9 mouse cellular contexts compared by ENCODE assay signal in the genomic region with DNA sequence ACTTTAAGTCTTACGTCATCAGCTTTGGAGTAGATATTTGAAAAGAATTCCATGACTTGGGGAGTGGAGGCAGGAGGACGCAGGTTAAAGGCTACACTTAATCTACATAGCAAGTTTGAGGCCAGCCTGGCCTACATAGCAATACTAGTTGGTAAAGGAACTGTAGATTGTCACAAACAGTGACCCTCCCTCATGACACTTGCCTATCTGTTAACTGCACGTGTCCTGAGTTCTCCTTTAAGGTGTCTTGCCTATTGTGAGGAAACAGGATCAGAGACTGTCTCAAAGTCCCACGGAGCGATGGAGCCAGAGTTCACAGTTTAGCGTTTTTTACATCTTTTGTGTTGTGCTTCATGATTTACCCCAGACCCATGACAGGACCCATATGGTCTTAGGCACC. TPM values are rescaled to one million over a fixed set of nuclear protein-coding genes. Genes with fewer than 3 reads are reported as not detected.
DNase-seq lines count a peak whose midpoint lies in the region; ATAC-seq lines count a peak whose summit lies in the region.
"Had no signal": no experiment of that assay in that cellular context is flagged by ENCODE, and none has a peak within 500 bp of the region (broad histone marks: within the 10 kb centered on the region; RNA-seq: fewer than 3 reads in every experiment).

No protein-coding gene starts in this region.

- no peak overlapping the region for H3K9ac ChIP-seq in kidney, embryonic 14.5 days (ENCODE audit: low read depth, low read length)
- H3K9ac ChIP-seq in intestine, embryonic 14.5 days (ENCODE audit: low read length): no peak overlapping the region; the same call in 1 of the 2 replicates
- no peak overlapping the region for H3K9ac ChIP-seq in midbrain, embryonic 14.5 days (replicated peaks; ENCODE audit: low read length)

- no peaks in the 10 kb centered on the region for H3K27me3 ChIP-seq in kidney, embryonic 14.5 days (ENCODE audit: control insufficient read depth, insufficient read depth, low read length)
- no peaks in the 10 kb centered on the region for H3K27me3 ChIP-seq in intestine, embryonic 14.5 days (replicated peaks; ENCODE audit: control insufficient read depth, insufficient read depth, low read length)
- H3K27me3 ChIP-seq in midbrain, embryonic 14.5 days (ENCODE audit: control insufficient read depth, insufficient read depth, low read length): no peaks in the 10 kb centered on the region
- H3K27me3 ChIP-seq: Patski had no signal

- no peaks in the 10 kb centered on the region for H3K36me3 ChIP-seq in kidney, embryonic 14.5 days (ENCODE audit: control insufficient read depth, insufficient read depth, low read length)
- H3K36me3 ChIP-seq in intestine, embryonic 14.5 days (ENCODE audit: control insufficient read depth, insufficient read depth, low read length): no peaks in the 10 kb centered on the region
- H3K36me3 ChIP-seq in midbrain, embryonic 14.5 days (ENCODE audit: control insufficient read depth, insufficient read depth, low read length): no peaks in the 10 kb centered on the region

- H3K4me2 ChIP-seq in kidney, embryonic 14.5 days (replicated peaks; ENCODE audit: low read depth, low read length): peak overlapping the region; percentile 70; the same call in 1 of the 2 replicates
- H3K4me2 ChIP-seq in intestine, embryonic 14.5 days (ENCODE audit: low read length): peak overlapping the region; percentile 58
- peak overlapping the region; percentile 69 for H3K4me2 ChIP-seq in midbrain, embryonic 14.5 days (ENCODE audit: low read length)

- H3K27ac ChIP-seq in kidney, embryonic 14.5 days (ENCODE audit: low read depth, low read length): no peak overlapping the region
- no peak overlapping the region for H3K27ac ChIP-seq in intestine, embryonic 14.5 days (ENCODE audit: low read depth)
- no peak overlapping the region for H3K27ac ChIP-seq in midbrain, embryonic 14.5 days (replicated peaks; ENCODE audit: low read depth, low read length)

- H3K4me3 ChIP-seq in kidney, embryonic 14.5 days (ENCODE audit: low read length): peak overlapping the region; percentile 74; the same call in 1 of the 2 replicates
- H3K4me3 ChIP-seq in intestine, embryonic 14.5 days (ENCODE audit: low read depth, low read length): peak overlapping the region; percentile 72
- H3K4me3 ChIP-seq in midbrain, embryonic 14.5 days (replicated peaks; ENCODE audit: low read depth, low read length): peak overlapping the region; percentile 51

- DNase-seq in kidney, postnatal 14 days: no peak
- DNase-seq in c-Kit-positive CD71-positive TER-119-negative erythroid progenitor cells, embryonic 14.5 days (ENCODE audit: low read depth): peak; percentile 27
- no peak for DNase-seq in intestine, embryonic 14.5 days (ENCODE audit: low spot score)
- no peak for DNase-seq in midbrain, embryonic 14.5 days
- DNase-seq in spleen, adult 18-20 months: no peak
- no peak for DNase-seq in layer of hippocampus, adult 18-20 months (ENCODE audit: low spot score in 2 of 2)

- H3K9me3 ChIP-seq in kidney, embryonic 14.5 days (ENCODE audit: control insufficient read depth, low read length): no peaks in the 10 kb centered on the region
- H3K9me3 ChIP-seq in intestine, embryonic 14.5 days (ENCODE audit: control insufficient read depth, low read length): no peaks in the 10 kb centered on the region
- no peaks in the 10 kb centered on the region for H3K9me3 ChIP-seq in midbrain, embryonic 14.5 days (ENCODE audit: control insufficient read depth, low read length)

- no peak for ATAC-seq in kidney, embryonic 14.5 days (ENCODE audit: low FRiP score, low TSS enrichment)
- no peak for ATAC-seq in intestine, embryonic 14.5 days (replicated peaks; ENCODE audit: low FRiP score, low TSS enrichment, low read depth)
- ATAC-seq in midbrain, embryonic 14.5 days (ENCODE audit: low FRiP score, low TSS enrichment): no peak
- ATAC-seq in erythroid progenitor cell, adult 5-6 weeks (replicated peaks; ENCODE audit: low FRiP score, poor library complexity, severe bottlenecking): no peak

- WGBS in kidney, embryonic 14.5 days: 67% methylated on average over 6 of the region's 6 CpGs
- WGBS in intestine, embryonic 14.5 days: 66% methylated on average over 6 of the region's 6 CpGs
- 81% methylated on average over 6 of the region's 6 CpGs for WGBS in midbrain, embryonic 14.5 days

- no peaks in the 10 kb centered on the region for H3K4me1 ChIP-seq in kidney, embryonic 14.5 days (ENCODE audit: control insufficient read depth, insufficient read depth, low read length)
- 0 out of 2 replicates have a peak, but pooled peaks cover 5% of the 10 kb centered on the region for H3K4me1 ChIP-seq in intestine, embryonic 14.5 days (replicated peaks; ENCODE audit: control insufficient read depth, insufficient read depth, low read length)
- H3K4me1 ChIP-seq in midbrain, embryonic 14.5 days (ENCODE audit: control insufficient read depth, insufficient read depth, low read length): peaks cover 3% of the 10 kb centered on the region; the same call in 1 of the 2 replicates

RNA-seq across cellular contexts. Expression of a gene that starts 0.7 kb away (rescaled TPM):
- polyA plus RNA-seq in kidney, embryonic 14.5 days (2014; fragmentation: Nextera tagmentation; extraction: Ambion mirVana): 29.0 and 30.3 TPM in 2 replicates
- polyA plus RNA-seq in intestine, embryonic 14.5 days (2014; fragmentation: Nextera tagmentation; extraction: Ambion mirVana): 31.5 and 31.8 TPM in 2 replicates
- polyA plus RNA-seq in midbrain, embryonic 14.5 days (2014; fragmentation: Nextera tagmentation; extraction: Ambion mirVana): 12.8 and 17.2 TPM in 2 replicates
- 23.5 and 31.4 TPM in 2 replicates for total RNA-seq in erythroid progenitor cell, adult 5-6 weeks (2015; ENCODE audit: low replicate concordance)
- 13.9 and 15.2 TPM in 2 replicates for total RNA-seq in erythroid progenitor cell, adult 5-6 weeks (2017; ENCODE audit: low replicate concordance)
- total RNA-seq in layer of hippocampus, adult 18-20 months (2021): 10 to 100 TPM; 29.5 to 30.4 TPM
